Mouse (Mus musculus): ENCODE data around the gene Zfp827.

The Zfp827 gene

GRCm38 (mm10) chr8:79065924-79066323, 37.7 kb downstream of the Zfp827 start:
- DNase-seq (ENCODE audit: low spot score) = no peak

- DNase-seq (ENCODE audit: low spot score) = no peak
These were observed 39.8 kb downstream of the Zfp827 start for GRCm38 (mm10) chr8:79067812-79068630.

- no peak for DNase-seq (ENCODE audit: low spot score)
These were observed 45.1 kb downstream of the Zfp827 start for GRCm38 (mm10) chr8:79073311-79073710.

- no peak for DNase-seq (ENCODE audit: low spot score)
These were observed 46.7 kb downstream of the Zfp827 start for GRCm38 (mm10) chr8:79074986-79075385.

- no peak for DNase-seq (ENCODE audit: low spot score)
These were observed 49.0 kb downstream of the Zfp827 start for GRCm38 (mm10) chr8:79077256-79077655.

- no peak for DNase-seq (ENCODE audit: low spot score)
These were observed 50.4 kb downstream of the Zfp827 start for GRCm38 (mm10) chr8:79078556-79079195.

- DNase-seq (ENCODE audit: low spot score) = no peak
These were observed 50.9 kb downstream of the Zfp827 start for GRCm38 (mm10) chr8:79079196-79079561.

DNA sequence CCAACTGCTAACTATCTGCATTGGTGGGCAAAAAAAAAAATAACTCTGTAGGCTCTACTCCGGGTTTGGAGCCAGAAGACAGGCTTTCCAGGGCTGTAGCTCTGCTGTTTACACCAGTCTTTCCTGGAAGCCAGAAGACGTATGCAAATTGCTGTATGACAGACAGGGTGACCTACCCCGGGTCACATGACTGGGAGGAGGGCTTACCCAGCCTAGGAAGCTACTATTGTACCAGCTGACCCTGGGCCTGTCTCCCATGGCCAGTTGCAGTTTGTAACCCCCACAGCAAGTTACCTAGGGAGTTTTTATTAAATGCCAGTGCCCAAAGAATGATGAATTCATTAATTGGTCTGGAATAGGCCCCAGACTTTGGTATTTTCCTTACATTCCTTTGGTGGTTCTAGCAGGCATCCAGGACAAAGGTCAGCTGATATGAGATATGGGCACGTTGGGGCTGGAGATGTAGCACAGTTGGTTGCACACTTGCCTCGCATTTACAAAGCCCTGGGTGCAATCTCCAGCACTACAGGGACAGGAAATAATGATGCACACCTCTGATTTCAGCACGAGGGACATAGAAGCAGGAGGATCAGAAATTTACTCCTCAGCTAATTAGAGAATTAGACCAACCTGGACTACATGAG, 52.0 kb downstream of the Zfp827 start:
- DNase-seq (ENCODE audit: low spot score) = no peak

DNA sequence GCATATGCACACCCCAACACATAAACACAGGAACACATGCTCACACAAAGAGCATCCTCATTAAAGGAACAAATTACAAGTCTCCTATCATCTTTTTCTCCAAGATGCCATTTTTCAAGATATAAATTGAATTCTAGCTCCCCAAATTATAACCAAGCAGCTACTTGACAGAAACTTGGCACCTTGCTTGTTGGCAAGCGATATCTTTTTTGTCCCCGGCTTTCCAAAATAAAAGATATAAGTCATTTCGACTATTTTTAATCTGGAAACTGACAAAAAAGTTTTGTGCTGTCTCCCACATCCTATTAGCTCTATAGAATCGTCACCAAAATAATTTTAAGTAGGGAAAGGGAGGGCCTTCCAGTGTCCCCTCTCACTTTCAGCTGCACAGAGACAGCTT, 53.1 kb downstream of the Zfp827 start:
- DNase-seq (ENCODE audit: low spot score) = no peak

GRCm38 (mm10) chr8:79081955-79082354, 53.7 kb downstream of the Zfp827 start:
- no peak for DNase-seq (ENCODE audit: low spot score)

GRCm38 (mm10) chr8:79083461-79084358, 55.5 kb downstream of the Zfp827 start:
- no peak for DNase-seq (ENCODE audit: low spot score)

- DNase-seq (ENCODE audit: low spot score) = no peak
These were observed 56.2 kb downstream of the Zfp827 start for GRCm38 (mm10) chr8:79084359-79084820.

GRCm38 (mm10) chr8:79094422-79094821, 66.2 kb downstream of the Zfp827 start:
- DNase-seq (ENCODE audit: low spot score) = no peak

DNA sequence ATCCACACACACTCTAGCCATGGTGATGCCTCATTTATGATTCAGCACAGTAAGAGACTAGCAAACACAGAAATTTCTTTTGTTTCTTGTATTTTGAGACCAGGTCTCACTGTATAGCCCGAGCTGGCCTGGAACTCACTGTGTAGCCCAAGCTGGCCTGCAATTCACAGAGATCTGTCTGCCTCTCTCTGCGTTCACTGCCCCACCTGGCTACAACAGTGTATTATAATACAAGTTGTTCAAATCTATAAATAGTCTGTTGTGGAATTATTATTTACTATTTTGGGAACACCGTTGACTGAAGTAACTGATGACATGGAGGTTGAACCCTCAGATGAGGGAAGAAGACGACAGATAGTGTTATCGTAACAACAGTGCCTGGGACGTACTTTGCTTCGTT, 66.9 kb downstream of the Zfp827 start:
- no peak for DNase-seq (ENCODE audit: low spot score)

DNA sequence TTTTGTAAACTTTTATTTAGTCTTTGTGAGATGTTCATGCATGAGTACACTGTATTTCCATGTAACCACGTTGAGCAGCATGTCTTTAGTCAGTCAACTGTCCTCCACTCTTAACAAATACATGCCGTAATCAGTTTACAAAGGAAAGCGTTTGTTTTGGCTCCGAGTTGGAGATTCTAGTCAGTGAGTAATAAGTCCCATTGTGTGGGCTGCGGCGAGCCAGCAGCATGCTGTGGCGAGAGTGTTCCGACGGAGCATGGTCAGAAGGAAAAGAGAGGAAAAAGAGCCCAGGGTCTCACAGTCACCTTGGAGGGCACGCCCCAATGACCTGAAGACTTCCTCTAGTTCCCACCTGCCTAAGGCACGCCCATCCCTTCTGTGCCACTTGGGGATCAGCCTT, 68.7 kb downstream of the Zfp827 start:
- no peak for DNase-seq (ENCODE audit: low spot score)

DNA sequence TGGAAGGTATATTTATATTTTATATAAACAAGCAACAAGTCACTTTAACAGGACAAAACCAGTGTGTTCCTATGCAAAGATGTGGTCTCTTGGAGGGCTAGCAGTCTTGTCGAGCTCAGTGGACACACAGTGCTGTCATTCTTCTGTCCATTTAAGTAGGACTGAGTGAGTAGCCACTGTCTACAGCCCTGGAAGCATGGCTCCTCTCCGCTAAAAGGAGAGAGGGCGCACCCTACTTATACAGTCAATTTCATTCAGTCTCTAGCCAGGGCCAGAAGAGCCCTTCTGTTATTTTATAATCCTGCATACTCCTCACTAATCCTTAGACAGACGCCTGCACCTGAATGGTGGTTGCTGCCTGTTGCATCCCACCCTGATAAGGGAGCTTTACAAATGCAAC, 74.5 kb downstream of the Zfp827 start:
- DNase-seq (ENCODE audit: low spot score) = no peak

DNA sequence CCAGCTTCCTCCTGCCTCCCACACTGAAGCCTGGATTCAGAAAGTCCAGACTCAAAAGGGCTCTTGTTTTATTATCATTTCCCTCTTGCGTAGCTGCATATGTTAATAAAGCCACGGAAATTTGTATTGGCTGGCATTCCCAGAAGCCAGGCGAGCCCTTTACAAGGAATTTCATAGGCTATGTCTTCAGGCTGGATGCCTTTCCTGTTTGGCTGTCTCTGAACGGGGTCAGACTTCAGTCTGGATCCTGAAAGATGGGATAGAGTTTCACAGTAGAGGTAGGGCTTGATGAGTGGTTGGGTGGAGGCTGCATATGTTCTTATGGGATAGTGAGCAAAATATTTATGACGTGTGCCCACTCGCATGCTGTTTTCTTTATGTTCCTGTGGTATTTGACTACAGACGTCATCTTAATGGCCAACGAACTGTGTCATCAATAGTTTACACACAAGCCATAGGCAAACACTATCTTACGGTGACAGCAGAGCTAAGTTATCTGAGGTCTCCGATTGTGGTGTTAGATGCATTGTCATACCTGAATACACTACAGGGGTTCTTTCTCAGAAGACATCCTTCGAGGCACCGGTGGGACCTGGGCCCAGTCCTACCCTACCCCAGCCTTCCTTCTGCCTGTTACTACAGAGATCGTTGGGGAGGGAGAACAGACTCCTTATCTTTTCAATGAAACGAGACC, 75.1 kb downstream of the Zfp827 start:
- DNase-seq (ENCODE audit: low spot score) = no peak

DNA sequence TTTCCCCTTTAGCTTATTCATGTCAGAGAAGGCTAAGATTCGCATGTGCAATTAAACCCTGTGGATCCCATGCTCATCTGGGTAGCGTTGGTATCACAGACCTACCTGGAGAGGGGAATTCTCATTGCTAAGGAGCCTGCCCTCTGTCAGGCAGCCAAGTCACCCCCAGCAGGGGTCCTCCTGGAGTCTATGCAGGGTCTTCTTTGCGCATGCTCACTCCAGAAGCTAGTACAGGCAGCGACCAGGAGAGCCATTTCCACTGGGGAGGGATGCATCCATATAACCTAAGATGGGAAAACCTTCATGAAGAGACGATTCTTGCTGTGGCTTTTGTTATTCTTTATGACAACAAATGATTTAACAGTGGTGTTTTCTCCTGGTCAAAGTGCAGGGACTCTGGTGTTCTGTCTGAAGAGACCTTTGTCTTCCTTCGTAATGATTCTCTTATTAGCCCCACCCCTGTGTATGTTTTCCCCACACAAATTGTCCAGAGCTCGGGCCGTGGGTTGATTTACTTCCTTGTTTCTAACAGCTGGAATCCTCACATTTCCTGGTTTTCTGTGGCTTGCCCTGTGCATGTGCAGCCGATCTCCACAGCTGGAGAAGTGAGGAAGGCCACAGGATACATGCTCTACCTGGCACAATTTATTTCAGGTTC, 75.8 kb downstream of the Zfp827 start:
- DNase-seq (ENCODE audit: low spot score) = no peak

- no peak for DNase-seq (ENCODE audit: low spot score)
These were observed 76.4 kb downstream of the Zfp827 start for GRCm38 (mm10) chr8:79104634-79105033.

GRCm38 (mm10) chr8:79105186-79105585, 76.9 kb downstream of the Zfp827 start:
- DNase-seq (ENCODE audit: low spot score) = no peak

DNA sequence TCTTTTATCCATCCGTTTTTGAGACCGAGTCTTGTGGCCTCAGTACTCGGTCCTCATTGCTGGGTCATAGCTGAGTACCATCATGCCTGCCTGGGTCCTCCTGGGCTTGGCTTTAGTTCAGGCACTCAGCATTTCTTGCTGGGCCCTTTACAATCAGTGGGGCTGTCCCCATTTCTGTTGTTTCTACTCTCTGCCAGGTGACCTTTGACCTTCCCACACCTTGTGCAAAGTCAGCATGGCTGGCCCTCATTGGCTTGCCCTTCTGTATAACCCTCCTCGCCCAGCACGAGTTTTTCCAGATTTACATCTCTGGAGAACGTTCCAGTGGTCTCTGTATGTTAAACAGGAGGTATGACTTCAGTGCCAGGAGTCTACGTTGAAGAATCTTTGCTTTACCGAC, 83.2 kb downstream of the Zfp827 start:
- no peak for DNase-seq (ENCODE audit: low spot score)
